Mouse (Mus musculus): ENCODE measurements at regions not wholly inside any gene's neighbourhood (a gene's known extent, or its start where the extent isn't known, plus 50 kb on each side); places are given as distances from the start of the nearest gene placed in this dataset.

DNA sequence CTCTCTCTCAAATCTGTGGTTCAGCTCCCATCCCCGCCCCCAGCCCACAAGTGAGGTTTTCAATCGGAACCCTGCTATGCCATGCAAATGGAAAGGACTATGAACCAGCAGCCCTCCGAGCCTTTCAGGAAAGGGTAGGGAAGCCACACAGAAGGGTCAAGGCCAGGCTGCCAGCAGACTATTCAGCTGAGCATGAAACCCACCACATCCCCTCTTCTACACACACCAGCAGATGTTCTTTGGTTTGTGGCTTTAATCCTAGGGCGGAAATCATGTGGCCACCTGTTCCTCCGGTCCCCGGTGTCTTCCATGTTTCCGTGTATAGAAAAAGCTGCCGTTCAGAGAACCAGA lies 240.6 kb downstream of the Lrfn2 start:
- no peaks in the 10 kb centered on the region for H3K4me1 ChIP-seq (ENCODE audit: insufficient read depth)
- no peak overlapping the region for H3K27ac ChIP-seq (ENCODE audit: low read depth)
- H3K27me3 ChIP-seq (ENCODE audit: insufficient read depth, low read length) = no peaks in the 10 kb centered on the region
- no peak for TF ChIP-seq CTCF (IDR thresholded peaks at IDR 0.05; ENCODE audit: low read depth)
- H3K4me3 ChIP-seq (ENCODE audit: low read depth, low read length) = no peak overlapping the region
- 68% methylated on average over 8 of the region's 8 CpGs for WGBS
- no peak for DNase-seq
- H3K9me3 ChIP-seq (ENCODE audit: low read depth, low read length) = no peaks in the 10 kb centered on the region
- H3K36me3 ChIP-seq (ENCODE audit: insufficient read depth) = no peaks in the 10 kb centered on the region
- no peak overlapping the region; the same call in 1 of the 2 replicates for H3K4me2 ChIP-seq
- ATAC-seq (ENCODE audit: insufficient read depth) = no peak
- H3K9ac ChIP-seq = no peak overlapping the region

DNA sequence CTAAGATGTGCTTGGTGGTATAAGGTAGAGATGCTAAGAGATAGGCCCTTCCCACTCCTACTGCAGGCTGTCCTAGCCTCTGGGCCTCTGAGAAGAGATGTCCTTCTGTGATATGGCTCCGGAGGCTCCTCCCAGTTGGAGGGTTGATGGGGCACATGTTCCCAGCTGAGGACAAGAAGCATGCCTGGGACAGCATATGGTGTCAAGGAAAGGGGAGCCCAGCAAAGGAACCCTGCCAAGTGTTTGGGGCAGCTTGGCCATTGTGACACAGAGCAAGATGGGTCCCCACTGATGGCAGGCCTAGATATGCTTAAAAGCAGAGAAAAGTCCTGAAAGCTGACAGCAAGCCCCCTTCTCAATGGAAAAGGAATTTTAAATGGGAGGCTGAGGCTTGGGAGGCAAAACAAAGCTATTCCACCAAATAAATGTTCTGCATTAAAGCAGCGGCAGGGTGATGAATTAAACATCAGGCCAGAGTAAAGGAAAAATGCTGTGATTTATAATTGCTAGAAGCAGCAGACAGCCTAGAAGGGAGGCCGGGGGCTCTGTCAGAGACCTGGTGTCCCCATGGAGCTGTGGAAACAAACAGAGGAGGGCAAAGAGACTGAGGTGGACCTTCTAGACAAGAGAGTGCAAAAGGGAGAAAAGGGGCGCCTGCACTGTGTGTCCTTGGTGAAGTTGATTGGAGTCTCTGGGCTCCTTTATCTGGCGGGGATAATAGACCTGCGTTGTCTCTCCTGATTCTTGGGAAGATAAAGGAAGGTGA lies 246.0 kb downstream of the Lrfn2 start:
- ATAC-seq (ENCODE audit: insufficient read depth) (no peak), DNase-seq (no peak)
- Histone ChIP-seq H3K27ac (ENCODE audit: low read depth) (no peak overlapping the region), H3K9ac (no peak overlapping the region), H3K4me2 (no peak overlapping the region), H3K27me3 (ENCODE audit: insufficient read depth, low read length) (no peaks in the 10 kb centered on the region), H3K4me3 (ENCODE audit: low read depth, low read length) (no peak overlapping the region), H3K36me3 (ENCODE audit: insufficient read depth) (no peaks in the 10 kb centered on the region), H3K4me1 (ENCODE audit: insufficient read depth) (no peaks in the 10 kb centered on the region), H3K9me3 (ENCODE audit: low read depth, low read length) (no peaks in the 10 kb centered on the region)
- 64% methylated on average over 6 of the region's 6 CpGs for WGBS
- TF ChIP-seq CTCF (IDR thresholded peaks at IDR 0.05; ENCODE audit: low read depth) = no peak

DNA sequence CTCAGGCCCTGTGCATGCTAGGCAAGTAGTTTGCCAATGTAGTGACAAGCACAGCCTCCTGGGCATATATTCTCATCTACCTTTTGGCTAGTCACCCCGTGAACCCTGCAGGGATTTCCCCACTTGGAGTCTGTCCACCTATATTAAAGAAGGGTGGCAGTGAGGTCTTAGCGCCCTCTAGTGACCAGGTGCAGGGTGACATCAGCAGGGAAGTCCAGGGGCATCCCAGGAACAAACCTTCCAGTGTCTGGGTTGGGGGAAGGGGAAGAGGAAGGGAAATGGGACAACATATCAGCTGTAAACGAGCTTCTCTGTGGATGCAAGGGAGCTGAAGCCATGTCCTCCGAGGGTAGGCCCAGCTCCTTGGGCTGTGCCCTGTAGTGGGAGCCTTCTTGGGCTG lies 245.7 kb upstream of the Mocs1 start:
- Histone ChIP-seq H3K4me2 (no peak overlapping the region), H3K4me3 (ENCODE audit: low read depth, low read length) (no peak overlapping the region), H3K9me3 (ENCODE audit: low read depth, low read length) (no peaks in the 10 kb centered on the region), H3K36me3 (ENCODE audit: insufficient read depth) (no peaks in the 10 kb centered on the region), H3K4me1 (ENCODE audit: insufficient read depth) (no peaks in the 10 kb centered on the region), H3K27ac (ENCODE audit: low read depth) (no peak overlapping the region), H3K27me3 (ENCODE audit: insufficient read depth, low read length) (no peaks in the 10 kb centered on the region), H3K9ac (no peak overlapping the region)
- ATAC-seq (ENCODE audit: insufficient read depth) (no peak), DNase-seq (peak; percentile 52)
- TF ChIP-seq CTCF (IDR thresholded peaks at IDR 0.05; ENCODE audit: low read depth) = peak; percentile 79
- WGBS = 7% methylated on average over 4 of the region's 4 CpGs

GRCm38 (mm10) chr17:49183917-49184316 lies 244.2 kb upstream of the Mocs1 start:
- Histone ChIP-seq H3K36me3 (ENCODE audit: insufficient read depth) (no peaks in the 10 kb centered on the region), H3K27ac (ENCODE audit: low read depth) (no peak overlapping the region), H3K4me1 (ENCODE audit: insufficient read depth) (no peaks in the 10 kb centered on the region), H3K4me2 (no peak overlapping the region), H3K9ac (no peak overlapping the region), H3K27me3 (ENCODE audit: insufficient read depth, low read length) (no peaks in the 10 kb centered on the region), H3K4me3 (ENCODE audit: low read depth, low read length) (no peak overlapping the region), H3K9me3 (ENCODE audit: low read depth, low read length) (no peaks in the 10 kb centered on the region)
- no peak for DNase-seq
- no peak for ATAC-seq (ENCODE audit: insufficient read depth)
- TF ChIP-seq CTCF (IDR thresholded peaks at IDR 0.05; ENCODE audit: low read depth) = no peak
- 55% methylated on average over 3 of the region's 3 CpGs for WGBS

DNA sequence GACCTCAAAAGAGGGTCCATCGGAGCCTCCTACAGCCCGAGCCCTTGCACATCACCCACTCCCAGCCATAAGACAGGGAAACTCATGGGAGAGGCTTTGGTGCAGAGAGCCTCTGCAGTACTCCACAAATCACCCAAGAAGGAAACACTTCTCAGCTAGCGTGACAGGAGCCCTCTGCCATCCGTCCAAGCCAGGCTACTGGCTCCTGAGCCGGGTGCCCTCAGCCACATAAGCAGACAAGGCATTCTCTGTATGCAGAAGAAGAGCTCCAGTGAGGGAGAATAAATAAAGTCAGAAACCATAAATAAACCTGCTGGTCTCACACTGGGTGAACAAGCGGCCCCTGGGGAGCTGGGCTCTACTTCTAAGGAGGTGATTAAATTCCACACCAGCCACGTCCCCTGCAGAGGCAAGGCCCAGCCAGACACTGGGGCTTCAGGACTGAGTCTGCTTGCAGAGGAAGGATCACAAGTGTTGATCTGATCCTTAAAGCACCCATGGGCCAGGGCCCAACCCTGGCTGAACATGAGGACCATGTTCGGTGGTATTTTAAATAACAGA lies 243.0 kb upstream of the Mocs1 start:
- Histone ChIP-seq H3K27me3 (ENCODE audit: insufficient read depth, low read length) (no peaks in the 10 kb centered on the region), H3K9ac (no peak overlapping the region), H3K4me1 (ENCODE audit: insufficient read depth) (no peaks in the 10 kb centered on the region), H3K36me3 (ENCODE audit: insufficient read depth) (no peaks in the 10 kb centered on the region), H3K27ac (ENCODE audit: low read depth) (no peak overlapping the region), H3K9me3 (ENCODE audit: low read depth, low read length) (no peaks in the 10 kb centered on the region), H3K4me2 (no peak overlapping the region), H3K4me3 (ENCODE audit: low read depth, low read length) (no peak overlapping the region)
- TF ChIP-seq CTCF (IDR thresholded peaks at IDR 0.05; ENCODE audit: low read depth) = no peak
- no peak for DNase-seq
- ATAC-seq (ENCODE audit: insufficient read depth) = no peak
- WGBS = 36% methylated on average over 8 of the region's 8 CpGs

GRCm38 (mm10) chr17:49189765-49190164 lies 238.4 kb upstream of the Mocs1 start:
- H3K4me3 ChIP-seq (ENCODE audit: low read depth, low read length) = no peak overlapping the region
- 47% methylated on average over 3 of the region's 3 CpGs for WGBS
- no peak overlapping the region for H3K9ac ChIP-seq
- no peak overlapping the region for H3K27ac ChIP-seq (ENCODE audit: low read depth)
- H3K4me1 ChIP-seq (ENCODE audit: insufficient read depth) = no peaks in the 10 kb centered on the region
- no peaks in the 10 kb centered on the region for H3K27me3 ChIP-seq (ENCODE audit: insufficient read depth, low read length)
- DNase-seq (peak; percentile 57), ATAC-seq (ENCODE audit: insufficient read depth) (no peak)
- H3K9me3 ChIP-seq (ENCODE audit: low read depth, low read length) = no peaks in the 10 kb centered on the region
- peak; percentile 81 for TF ChIP-seq CTCF (IDR thresholded peaks at IDR 0.05; ENCODE audit: low read depth)
- H3K36me3 ChIP-seq (ENCODE audit: insufficient read depth) = no peaks in the 10 kb centered on the region
- H3K4me2 ChIP-seq = no peak overlapping the region

DNA sequence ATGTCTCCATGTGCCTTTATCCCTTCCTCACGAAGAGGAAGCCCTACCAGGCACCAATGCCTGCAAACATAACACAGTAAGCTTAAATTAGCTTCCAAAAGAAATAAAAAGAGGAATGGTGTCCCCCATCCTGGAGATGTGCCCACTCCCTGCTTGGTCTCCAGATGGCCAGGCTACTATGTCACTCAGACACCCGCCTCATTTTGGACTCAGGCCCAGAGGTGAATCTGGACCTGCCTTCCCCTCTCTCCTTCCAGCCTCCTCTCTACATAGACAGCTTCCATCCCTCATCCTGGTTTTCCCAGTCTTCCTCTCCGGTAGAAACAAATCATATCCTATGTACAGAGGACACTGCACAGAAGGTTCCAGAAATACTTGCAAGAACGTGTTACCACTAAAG lies 237.8 kb upstream of the Mocs1 start:
- Histone ChIP-seq H3K4me3 (ENCODE audit: low read depth, low read length) (no peak overlapping the region), H3K27ac (ENCODE audit: low read depth) (no peak overlapping the region), H3K27me3 (ENCODE audit: insufficient read depth, low read length) (no peaks in the 10 kb centered on the region), H3K4me1 (ENCODE audit: insufficient read depth) (no peaks in the 10 kb centered on the region), H3K9me3 (ENCODE audit: low read depth, low read length) (no peaks in the 10 kb centered on the region), H3K9ac (no peak overlapping the region), H3K36me3 (ENCODE audit: insufficient read depth) (no peaks in the 10 kb centered on the region), H3K4me2 (no peak overlapping the region)
- WGBS = 33% methylated on average over 4 of the region's 4 CpGs
- DNase-seq (peak; percentile 72), ATAC-seq (ENCODE audit: insufficient read depth) (peak; percentile 60; the same call in 1 of the 2 replicates)
- TF ChIP-seq CTCF (IDR thresholded peaks at IDR 0.05; ENCODE audit: low read depth) = no peak

Data from lung, embryonic 14.5 days (tissue).